Mouse (Mus musculus): Measurements from ENCODE around the gene Krt83. TPM values are rescaled to one million over a fixed set of nuclear protein-coding genes. Genes with fewer than 3 reads are reported as not detected.

Krt83 gene
- polyA plus RNA-seq, 1 experiment from 2014 or later = not detected

Other genes starting within 250 kb of the Krt83 start
- 6.8 and 7.5 TPM in 2 replicates for gene Nr4a1, start 237.2 kb downstream of the Krt83 start, polyA plus RNA-seq (2016; fragmentation: Nextera tagmentation; extraction: Ambion mirVana)
- gene Atg101, start 207.2 kb downstream of the Krt83 start, polyA plus RNA-seq (2016; fragmentation: Nextera tagmentation; extraction: Ambion mirVana) = 74.0 and 80.4 TPM in 2 replicates
- 0.13 and 0.23 TPM in 2 replicates for gene 6030408B16Rik, start 198.3 kb downstream of the Krt83 start, polyA plus RNA-seq (2016; fragmentation: Nextera tagmentation; extraction: Ambion mirVana)
- 0.08 TPM in 1 of 2 replicates, not detected in the other for gene Krt80, start 121.3 kb downstream of the Krt83 start, polyA plus RNA-seq (2016; fragmentation: Nextera tagmentation; extraction: Ambion mirVana)
- 4.8 and 6.4 TPM in 2 replicates for gene Krt7, start 80.5 kb downstream of the Krt83 start, polyA plus RNA-seq (2016; fragmentation: Nextera tagmentation; extraction: Ambion mirVana)
- gene Krt87, start 52.7 kb downstream of the Krt83 start, polyA plus RNA-seq (2016; fragmentation: Nextera tagmentation; extraction: Ambion mirVana) = 0.19 and 0.32 TPM in 2 replicates
- not detected in 2 replicates for gene Krt88, start 43.8 kb downstream of the Krt83 start, polyA plus RNA-seq (2016; fragmentation: Nextera tagmentation; extraction: Ambion mirVana)
- gene Krt81, start 27.8 kb downstream of the Krt83 start, polyA plus RNA-seq (2016; fragmentation: Nextera tagmentation; extraction: Ambion mirVana) = not detected in 2 replicates
- not detected in 2 replicates for gene Krt86, start 18.0 kb downstream of the Krt83 start, polyA plus RNA-seq (2016; fragmentation: Nextera tagmentation; extraction: Ambion mirVana)
- gene Gm49425, start 25.7 kb upstream of the Krt83 start, polyA plus RNA-seq (2016; fragmentation: Nextera tagmentation; extraction: Ambion mirVana) = not detected in 2 replicates
- not detected in 2 replicates for gene Krt84, start 41.3 kb upstream of the Krt83 start, polyA plus RNA-seq (2016; fragmentation: Nextera tagmentation; extraction: Ambion mirVana)
- not detected in 2 replicates for gene Krt82, start 59.2 kb upstream of the Krt83 start, polyA plus RNA-seq (2016; fragmentation: Nextera tagmentation; extraction: Ambion mirVana)
- 0.28 and 0.58 TPM in 2 replicates for gene Krt90, start 71.4 kb upstream of the Krt83 start, polyA plus RNA-seq (2016; fragmentation: Nextera tagmentation; extraction: Ambion mirVana)
- gene Krt75, start 82.4 kb upstream of the Krt83 start, polyA plus RNA-seq (2016; fragmentation: Nextera tagmentation; extraction: Ambion mirVana) = not detected in 2 replicates
- gene Gm5414, start 136.7 kb upstream of the Krt83 start, polyA plus RNA-seq (2016; fragmentation: Nextera tagmentation; extraction: Ambion mirVana) = not detected in 2 replicates
- gene Gm5478, start 155.9 kb upstream of the Krt83 start, polyA plus RNA-seq (2016; fragmentation: Nextera tagmentation; extraction: Ambion mirVana) = not detected in 2 replicates
- gene Krt6b, start 188.8 kb upstream of the Krt83 start, polyA plus RNA-seq (2016; fragmentation: Nextera tagmentation; extraction: Ambion mirVana) = not detected in 2 replicates
- gene Krt6a, start 202.8 kb upstream of the Krt83 start, polyA plus RNA-seq (2016; fragmentation: Nextera tagmentation; extraction: Ambion mirVana) = 0.08 TPM in 1 of 2 replicates, not detected in the other
- 12.9 and 13.7 TPM in 2 replicates for gene Krt5, start 221.4 kb upstream of the Krt83 start, polyA plus RNA-seq (2016; fragmentation: Nextera tagmentation; extraction: Ambion mirVana)